Mouse (Mus musculus): ENCODE measurements around the gene Klhl12.

DNA sequence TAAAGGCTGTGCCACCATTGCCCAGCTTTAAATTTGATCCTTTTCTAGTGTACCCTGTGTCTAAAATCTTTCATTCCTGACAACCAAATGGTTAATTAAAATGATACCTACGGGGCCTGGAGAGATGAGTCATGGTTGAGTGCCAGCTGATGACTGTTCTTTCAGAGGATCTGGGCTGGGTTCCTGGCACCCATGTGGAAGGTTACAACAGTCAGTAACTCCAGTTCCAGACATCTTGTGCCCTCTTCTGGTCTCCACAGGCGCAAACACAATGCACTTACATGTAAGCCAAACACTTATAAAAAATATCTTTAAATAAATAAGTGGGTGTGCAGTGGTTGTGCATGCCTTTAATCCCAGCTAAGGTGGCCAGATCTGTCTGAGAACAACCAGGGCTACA is 38.2 kb downstream of the Klhl12 start:
- no peak for TF ChIP-seq CTCF (IDR thresholded peaks at IDR 0.05; ENCODE audit: control insufficient read depth, insufficient read depth, insufficient replicate concordance, low read depth, low read length)
- TF ChIP-seq POLR2A (IDR thresholded peaks at IDR 0.05; ENCODE audit: control insufficient read depth, low read depth, low read length) = no peak

Data from testis, adult 2 months (tissue).